Mouse (Mus musculus) lung, embryonic 15.5 days (tissue): Measurements from ENCODE around the gene Ttc7. TPM values are rescaled to one million over a fixed set of nuclear protein-coding genes. Genes with fewer than 3 reads are reported as not detected.

Experiments used
- ATAC-seq: fragments of 200-750 bp; cut with Nextera tagmentation; 2 replicates; pipeline ENCODE4 v1.8.0; 2017; ENCODE audit warnings: moderate number of reproducible peaks, borderline replicate concordance; ENCODE audit not compliant: low FRiP score, low TSS enrichment; ENCODE audit errors: extremely low read depth
- H3K27ac ChIP-seq: fragments of 300-500 bp; sonication (generic); 2 replicates; pipeline ENCODE4 v1.5.1; 2015; ENCODE audit warnings: moderate library complexity, mild to moderate bottlenecking, inconsistent platforms
- H3K27me3 ChIP-seq: fragments of 300-500 bp; sonication (generic); 2 replicates; pipeline ENCODE4 v1.6.1; 2015; ENCODE audit warnings: inconsistent platforms
- H3K36me3 ChIP-seq: fragments of 300-500 bp; sonication (generic); 2 replicates; pipeline ENCODE4 v1.6.1; 2015; ENCODE audit warnings: inconsistent platforms
- H3K4me1 ChIP-seq: fragments of 300-500 bp; sonication (generic); 2 replicates; pipeline ENCODE4 v1.6.1; 2015; ENCODE audit warnings: inconsistent platforms
- H3K4me2 ChIP-seq: fragments of 300-500 bp; sonication (generic); 2 replicates; pipeline ENCODE4 v1.6.1; 2015; ENCODE audit warnings: inconsistent platforms, mild to moderate bottlenecking, moderate library complexity
- H3K4me3 ChIP-seq: fragments of 300-500 bp; sonication (generic); 2 replicates; pipeline ENCODE4 v1.5.1; 2015; ENCODE audit warnings: mild to moderate bottlenecking, inconsistent platforms
- H3K9ac ChIP-seq: fragments of 300-500 bp; sonication (generic); 2 replicates; pipeline ENCODE4 v1.6.1; 2015; ENCODE audit warnings: inconsistent platforms
- H3K9me3 ChIP-seq: fragments of 300-500 bp; sonication (generic); 2 replicates; pipeline ENCODE4 v1.6.1; 2016; ENCODE audit warnings: inconsistent platforms
- WGBS: fragments of 180-500 bp; shearing (Covaris S2); methylation state at CpG from one replicate; pipeline ENCODE4 v1.1.7; 2015; 5-methylcytosine and 5-hydroxymethylcytosine counted together
- polyA plus RNA-seq: library from polyadenylated mRNA; unstranded; fragments of >200 nt; fragmentation: Nextera tagmentation; extraction: Ambion mirVana; gene quantifications from 2 replicates; pipeline ENCODE4 v1.2.1, GENCODE M21; 2015

Gene Ttc7
- polyA plus RNA-seq, 1 experiment from 2014 or later, result 7.3 TPM

- ATAC-seq, result no peak
- H3K4me3 ChIP-seq, result no peak overlapping the region
- H3K9ac ChIP-seq, result no peak overlapping the region
- no peak overlapping the region for H3K4me2 ChIP-seq
- H3K27me3 ChIP-seq, result no peaks in the 10 kb centered on the region
- no peak overlapping the region for H3K27ac ChIP-seq
- H3K36me3 ChIP-seq, result no peaks in the 10 kb centered on the region
- H3K9me3 ChIP-seq, result no peaks in the 10 kb centered on the region
- WGBS, result 27% methylated on average over 9 of the region's 9 CpGs
- peaks cover 25% of the 10 kb centered on the region for H3K4me1 ChIP-seq
These were observed 66.4 kb downstream of the Ttc7 start for GRCm38 (mm10) chr17:87349069-87349468.

DNA sequence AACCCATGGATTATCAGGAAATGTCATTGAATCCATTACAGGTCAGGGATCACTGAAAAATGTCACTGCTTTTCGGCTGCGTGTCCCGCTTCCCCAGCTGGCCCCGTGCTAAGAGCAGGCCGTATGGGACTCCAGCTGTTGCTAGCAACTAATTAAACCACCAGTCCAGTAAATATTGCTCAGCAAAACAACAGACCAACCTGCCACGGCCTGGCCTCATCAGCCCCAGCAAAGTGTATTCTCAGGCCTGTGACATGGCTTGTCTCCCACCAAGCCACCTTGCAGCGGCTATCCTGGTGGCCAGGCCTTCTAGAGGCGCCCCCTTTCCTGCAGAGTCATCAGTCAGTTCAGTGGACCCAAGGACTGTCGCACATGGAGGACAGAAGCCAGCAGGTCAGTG, 66.9 kb downstream of the Ttc7 start:
- no peaks in the 10 kb centered on the region for H3K27me3 ChIP-seq
- H3K4me1 ChIP-seq, result peaks cover 25% of the 10 kb centered on the region
- ATAC-seq, result no peak
- H3K4me3 ChIP-seq, result no peak overlapping the region
- no peak overlapping the region for H3K4me2 ChIP-seq
- H3K9me3 ChIP-seq, result no peaks in the 10 kb centered on the region
- H3K36me3 ChIP-seq, result no peaks in the 10 kb centered on the region
- no peak overlapping the region for H3K9ac ChIP-seq
- H3K27ac ChIP-seq, result no peak overlapping the region
- 78% methylated on average over 9 of the region's 9 CpGs for WGBS

GRCm38 (mm10) chr17:87350471-87351240, 68.0 kb downstream of the Ttc7 start:
- no peaks in the 10 kb centered on the region for H3K36me3 ChIP-seq
- H3K27ac ChIP-seq, result peak overlapping the region; percentile 67
- no peak overlapping the region for H3K4me2 ChIP-seq
- ATAC-seq, result peak; percentile 28
- no peaks in the 10 kb centered on the region for H3K9me3 ChIP-seq
- no peak overlapping the region for H3K9ac ChIP-seq
- H3K4me1 ChIP-seq, result peaks cover 25% of the 10 kb centered on the region
- no peak overlapping the region for H3K4me3 ChIP-seq
- 58% methylated on average over 13 of the region's 13 CpGs for WGBS
- H3K27me3 ChIP-seq, result no peaks in the 10 kb centered on the region

- peak overlapping the region; percentile 67 for H3K27ac ChIP-seq
- ATAC-seq, result no peak
- WGBS, result 22% methylated on average over 20 of the region's 20 CpGs
- H3K36me3 ChIP-seq, result no peaks in the 10 kb centered on the region
- 0 out of 2 replicates have a peak overlapping the region, but pooled peaks have one; percentile 6 for H3K9ac ChIP-seq
- no peaks in the 10 kb centered on the region for H3K9me3 ChIP-seq
- no peak overlapping the region for H3K4me3 ChIP-seq
- H3K4me1 ChIP-seq, result peaks cover 28% of the 10 kb centered on the region
- no peaks in the 10 kb centered on the region for H3K27me3 ChIP-seq
- H3K4me2 ChIP-seq, result 0 out of 2 replicates have a peak overlapping the region, but pooled peaks have one; percentile 16
These were observed 68.8 kb downstream of the Ttc7 start for GRCm38 (mm10) chr17:87351241-87352105.

DNA sequence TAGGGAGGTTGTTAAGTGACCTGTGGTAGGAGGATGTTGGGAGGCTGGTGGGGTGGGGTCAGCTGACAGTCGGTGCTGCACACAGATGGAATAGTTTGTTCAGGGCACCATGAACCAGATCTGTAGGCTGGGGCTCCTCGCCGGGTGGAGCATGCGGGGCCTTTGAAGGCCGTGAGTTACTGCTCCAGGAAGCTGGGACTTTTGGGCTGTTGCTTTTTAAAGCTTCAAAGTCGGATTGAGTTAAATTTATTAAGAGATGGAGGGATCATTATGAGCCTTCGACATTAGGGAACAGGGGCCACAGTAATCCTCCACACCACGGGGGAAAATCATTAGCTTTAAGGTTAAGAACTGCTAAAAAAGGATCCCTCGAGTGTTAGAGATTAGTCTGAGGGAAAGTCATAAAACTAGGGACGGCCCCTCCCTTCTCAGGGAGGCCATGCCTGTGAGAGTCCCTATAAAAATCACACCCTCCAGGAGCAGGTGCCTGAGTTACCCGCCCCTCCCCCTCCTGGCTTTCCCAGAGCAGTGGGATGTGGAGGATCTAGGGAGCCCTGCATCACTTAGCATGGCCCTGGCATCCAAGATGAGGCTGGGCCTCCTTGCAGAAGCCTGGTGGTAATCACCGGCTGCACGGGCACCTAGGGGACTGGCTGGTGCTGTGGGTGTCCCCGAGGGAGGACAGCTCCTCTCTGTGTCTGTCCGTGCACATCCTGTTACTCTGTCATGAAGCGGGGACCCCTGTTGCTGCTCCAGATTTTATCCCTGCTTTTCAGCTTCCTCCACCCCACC, 69.6 kb downstream of the Ttc7 start:
- H3K36me3 ChIP-seq, result no peaks in the 10 kb centered on the region
- peaks cover 28% of the 10 kb centered on the region for H3K4me1 ChIP-seq
- H3K27me3 ChIP-seq, result no peaks in the 10 kb centered on the region
- peak overlapping the region; percentile 15; the same call in 1 of the 2 replicates for H3K27ac ChIP-seq
- ATAC-seq, result no peak
- no peak overlapping the region for H3K9ac ChIP-seq
- 0 out of 2 replicates have a peak overlapping the region, but pooled peaks have one; percentile 16 for H3K4me2 ChIP-seq
- no peak overlapping the region for H3K4me3 ChIP-seq
- no peaks in the 10 kb centered on the region for H3K9me3 ChIP-seq
- 46% methylated on average over 16 of the region's 16 CpGs for WGBS

DNA sequence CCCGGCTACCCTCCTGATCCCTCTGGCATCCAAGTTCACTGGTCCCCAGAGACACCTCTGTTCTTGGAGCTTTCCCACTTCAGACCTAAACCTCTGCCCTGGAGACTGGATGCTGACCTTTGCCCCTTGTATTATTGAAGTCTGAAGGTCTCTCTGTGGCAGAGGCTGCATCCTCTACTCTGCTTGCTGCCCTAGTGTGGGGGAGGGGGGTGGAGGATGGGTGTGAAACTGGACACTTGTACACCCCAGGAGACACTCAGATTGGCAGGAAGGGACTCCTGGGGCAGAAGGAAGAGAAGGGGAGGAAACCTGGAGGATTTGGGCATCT, 70.2 kb downstream of the Ttc7 start:
- Histone ChIP-seq H3K36me3 (no peaks in the 10 kb centered on the region), H3K4me2 (no peak overlapping the region), H3K9me3 (no peaks in the 10 kb centered on the region), H3K9ac (no peak overlapping the region), H3K27ac (no peak overlapping the region), H3K4me1 (peaks cover 28% of the 10 kb centered on the region), H3K27me3 (no peaks in the 10 kb centered on the region), H3K4me3 (no peak overlapping the region)
- 56% methylated on average over 1 of the region's 1 CpGs for WGBS
- no peak for ATAC-seq

DNA sequence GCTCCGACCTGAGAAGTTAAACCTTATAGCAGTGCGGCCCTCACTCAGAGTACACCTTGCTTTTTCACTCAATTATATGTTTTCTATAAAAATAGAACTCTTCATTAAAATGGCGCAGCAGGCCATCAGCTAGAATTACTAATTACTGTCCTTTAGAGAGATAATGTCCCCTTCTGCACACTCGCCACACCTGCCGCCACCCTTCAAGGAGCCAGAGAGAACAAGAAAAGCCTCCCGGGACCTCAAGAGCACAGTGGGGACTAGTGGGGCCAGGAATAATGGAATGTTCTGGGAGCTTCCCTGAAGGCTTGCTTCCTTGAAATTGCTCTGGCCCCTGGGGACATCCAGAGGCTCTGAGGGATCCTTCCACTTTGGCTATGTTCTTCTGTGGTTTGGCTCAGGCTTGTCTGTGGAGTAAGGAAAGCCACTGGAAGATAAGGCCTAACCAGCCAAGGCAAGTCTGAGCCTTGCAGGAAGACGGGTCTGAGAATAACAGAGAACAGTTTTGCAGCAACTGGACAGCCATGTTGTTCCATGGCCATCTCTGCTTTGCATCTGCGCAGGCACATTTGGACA, 71.1 kb downstream of the Ttc7 start:
- 88% methylated on average over 8 of the region's 8 CpGs for WGBS
- peaks cover 28% of the 10 kb centered on the region for H3K4me1 ChIP-seq
- H3K36me3 ChIP-seq, result no peaks in the 10 kb centered on the region
- no peak overlapping the region for H3K9ac ChIP-seq
- no peak overlapping the region for H3K27ac ChIP-seq
- ATAC-seq, result no peak
- H3K4me2 ChIP-seq, result no peak overlapping the region
- no peaks in the 10 kb centered on the region for H3K27me3 ChIP-seq
- no peak overlapping the region for H3K4me3 ChIP-seq
- no peaks in the 10 kb centered on the region for H3K9me3 ChIP-seq

GRCm38 (mm10) chr17:87355456-87355855, 72.8 kb downstream of the Ttc7 start:
- peaks cover 25% of the 10 kb centered on the region for H3K4me1 ChIP-seq
- H3K9me3 ChIP-seq, result no peaks in the 10 kb centered on the region
- H3K27me3 ChIP-seq, result no peaks in the 10 kb centered on the region
- no peak overlapping the region for H3K4me3 ChIP-seq
- H3K4me2 ChIP-seq, result no peak overlapping the region
- H3K9ac ChIP-seq, result no peak overlapping the region
- WGBS, result 68% methylated on average over 8 of the region's 8 CpGs
- no peaks in the 10 kb centered on the region for H3K36me3 ChIP-seq
- ATAC-seq, result no peak
- no peak overlapping the region for H3K27ac ChIP-seq

GRCm38 (mm10) chr17:87356261-87356660, 73.6 kb downstream of the Ttc7 start:
- WGBS, result 80% methylated on average over 5 of the region's 5 CpGs
- Histone ChIP-seq H3K27me3 (no peaks in the 10 kb centered on the region), H3K4me1 (peaks cover 17% of the 10 kb centered on the region), H3K36me3 (no peaks in the 10 kb centered on the region), H3K4me2 (no peak overlapping the region), H3K9ac (no peak overlapping the region), H3K4me3 (no peak overlapping the region), H3K9me3 (no peaks in the 10 kb centered on the region), H3K27ac (no peak overlapping the region)
- no peak for ATAC-seq

GRCm38 (mm10) chr17:87357506-87357905, 74.8 kb downstream of the Ttc7 start:
- no peaks in the 10 kb centered on the region for H3K27me3 ChIP-seq
- H3K27ac ChIP-seq, result no peak overlapping the region
- H3K4me3 ChIP-seq, result no peak overlapping the region
- WGBS, result 69% methylated on average over 9 of the region's 9 CpGs
- peaks cover 5% of the 10 kb centered on the region; the same call in 1 of the 2 replicates for H3K4me1 ChIP-seq
- no peak overlapping the region for H3K4me2 ChIP-seq
- no peak for ATAC-seq
- no peaks in the 10 kb centered on the region for H3K9me3 ChIP-seq
- H3K9ac ChIP-seq, result no peak overlapping the region
- no peaks in the 10 kb centered on the region for H3K36me3 ChIP-seq

GRCm38 (mm10) chr17:87361132-87361531, 78.4 kb downstream of the Ttc7 start:
- 35% methylated on average over 3 of the region's 3 CpGs for WGBS
- H3K9ac ChIP-seq, result no peak overlapping the region

More at GRCm38 (mm10) chr17:87361132-87361531, 78.4 kb downstream of the Ttc7 start:
- H3K4me2 ChIP-seq, result no peak overlapping the region
- no peak overlapping the region for H3K4me3 ChIP-seq
- no peaks in the 10 kb centered on the region for H3K9me3 ChIP-seq
- no peaks in the 10 kb centered on the region for H3K27me3 ChIP-seq
- H3K4me1 ChIP-seq, result peaks cover 11% of the 10 kb centered on the region
- no peaks in the 10 kb centered on the region for H3K36me3 ChIP-seq
- ATAC-seq, result no peak
- H3K27ac ChIP-seq, result no peak overlapping the region
